12 mouse cellular contexts compared by ENCODE assay signal in the genomic region with DNA sequence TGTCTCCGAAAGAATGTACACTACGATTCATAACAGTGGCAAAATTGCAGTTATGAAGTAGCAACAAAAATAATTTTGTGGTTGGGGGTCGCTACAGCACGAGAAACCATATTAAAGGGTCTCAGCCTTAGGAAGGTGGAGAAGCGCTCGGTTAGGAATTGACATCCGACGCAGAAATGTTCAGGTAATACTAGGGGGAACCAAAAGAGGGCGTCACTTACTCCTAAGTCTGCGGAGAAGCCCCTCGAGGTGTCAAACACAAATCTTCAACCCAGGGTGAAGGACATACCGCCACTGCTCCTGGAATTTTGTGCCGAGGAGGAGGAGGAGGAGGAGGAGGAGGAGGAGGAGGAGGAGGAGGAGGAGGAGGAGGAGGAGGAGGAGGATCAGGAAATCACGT. TPM values are rescaled to one million over a fixed set of nuclear protein-coding genes. Genes with fewer than 3 reads are reported as not detected.
DNase-seq lines count a peak whose midpoint lies in the region; ATAC-seq and TF ChIP-seq lines count a peak whose summit lies in the region.
"Had no signal": no experiment of that assay in that cellular context is flagged by ENCODE, and none has a peak within 500 bp of the region (broad histone marks: within the 10 kb centered on the region; RNA-seq: fewer than 3 reads in every experiment).

No protein-coding gene starts in this region.

- ATAC-seq in hindbrain, embryonic 13.5 days (ENCODE audit: low FRiP score) = no peak
- no peak for ATAC-seq in hindbrain, embryonic 12.5 days (ENCODE audit: low FRiP score)
- no peak for ATAC-seq in midbrain, embryonic 12.5 days (ENCODE audit: low FRiP score, low read depth)
- ATAC-seq in CD4-positive, CD25-positive, alpha-beta regulatory T cell, adult 4 months = no peak

- H3K27ac ChIP-seq in hindbrain, embryonic 10.5 days = no peak overlapping the region
- H3K27ac ChIP-seq in hindbrain, embryonic 13.5 days = no peak overlapping the region
- no peak overlapping the region for H3K27ac ChIP-seq in hindbrain, embryonic 12.5 days
- H3K27ac ChIP-seq in midbrain, embryonic 12.5 days (replicated peaks) = no peak overlapping the region
- no peak overlapping the region for H3K27ac ChIP-seq in left cerebral cortex, adult 2 months

- no peaks in the 10 kb centered on the region for H3K36me3 ChIP-seq in hindbrain, embryonic 10.5 days
- no peaks in the 10 kb centered on the region for H3K36me3 ChIP-seq in hindbrain, embryonic 13.5 days
- no peaks in the 10 kb centered on the region for H3K36me3 ChIP-seq in hindbrain, embryonic 12.5 days
- no peaks in the 10 kb centered on the region for H3K36me3 ChIP-seq in midbrain, embryonic 12.5 days

- H3K4me1 ChIP-seq in hindbrain, embryonic 10.5 days (replicated peaks) = peaks cover 43% of the 10 kb centered on the region
- peaks cover 34% of the 10 kb centered on the region for H3K4me1 ChIP-seq in hindbrain, embryonic 13.5 days (replicated peaks)
- H3K4me1 ChIP-seq in hindbrain, embryonic 12.5 days = peaks cover 14% of the 10 kb centered on the region
- H3K4me1 ChIP-seq in midbrain, embryonic 12.5 days = peaks cover 29% of the 10 kb centered on the region

- no peaks in the 10 kb centered on the region for H3K9me3 ChIP-seq in hindbrain, embryonic 10.5 days
- no peaks in the 10 kb centered on the region for H3K9me3 ChIP-seq in hindbrain, embryonic 13.5 days
- H3K9me3 ChIP-seq in hindbrain, embryonic 12.5 days (replicated peaks) = no peaks in the 10 kb centered on the region
- no peaks in the 10 kb centered on the region for H3K9me3 ChIP-seq in midbrain, embryonic 12.5 days

- intact Hi-C loops in left cerebral cortex, adult 2 months (cut with DNase I) = no loop called here

- DNase-seq in hindbrain, embryonic 10.5 days (ENCODE audit: low spot score) = peak; percentile 7
- DNase-seq in embryo, embryonic 10.5 days (ENCODE audit: low spot score) = peak; percentile 58
- no peak for DNase-seq in left cerebral cortex, adult 2 months (ENCODE audit: extremely low spot score in 1 of 2, low spot score in 2 of 2)
- DNase-seq in adipocyte (ENCODE audit: low spot score) = no peak
- DNase-seq: adrenal gland, postnatal 10 days; lung, postnatal 10 days had no signal

- no peak overlapping the region for H3K9ac ChIP-seq in hindbrain, embryonic 13.5 days
- no peak overlapping the region for H3K9ac ChIP-seq in hindbrain, embryonic 12.5 days
- no peak overlapping the region for H3K9ac ChIP-seq in midbrain, embryonic 12.5 days (replicated peaks)

- no peak overlapping the region; the same call in 1 of the 2 replicates for H3K4me2 ChIP-seq in hindbrain, embryonic 13.5 days
- peak overlapping the region; percentile 99 for H3K4me2 ChIP-seq in hindbrain, embryonic 12.5 days (replicated peaks)
- H3K4me2 ChIP-seq in midbrain, embryonic 12.5 days (replicated peaks) = peak overlapping the region; percentile 99; the same call in 1 of the 2 replicates

- peak overlapping the region; percentile 72 for H3K4me3 ChIP-seq in hindbrain, embryonic 10.5 days
- no peak overlapping the region for H3K4me3 ChIP-seq in hindbrain, embryonic 13.5 days
- H3K4me3 ChIP-seq in hindbrain, embryonic 12.5 days = 0 out of 2 replicates have a peak overlapping the region, but pooled peaks have one; percentile 10
- peak overlapping the region; percentile 54 for H3K4me3 ChIP-seq in midbrain, embryonic 12.5 days
- H3K4me3 ChIP-seq in left cerebral cortex, adult 2 months = no peak overlapping the region

- WGBS in hindbrain, embryonic 10.5 days = 21% methylated on average over 14 of the region's 14 CpGs
- WGBS in hindbrain, embryonic 13.5 days = 23% methylated on average over 13 of the region's 14 CpGs
- 24% methylated on average over 12 of the region's 14 CpGs for WGBS in hindbrain, embryonic 12.5 days
- 26% methylated on average over 12 of the region's 14 CpGs for WGBS in midbrain, embryonic 12.5 days

- TF ChIP-seq CTCF in left cerebral cortex, adult 2 months (IDR thresholded peaks at IDR 0.05) = no peak

- peaks cover 92% of the 10 kb centered on the region for H3K27me3 ChIP-seq in hindbrain, embryonic 10.5 days (ENCODE audit: insufficient read depth, poor library complexity, severe bottlenecking)
- peaks cover 61% of the 10 kb centered on the region for H3K27me3 ChIP-seq in hindbrain, embryonic 13.5 days
- H3K27me3 ChIP-seq in hindbrain, embryonic 12.5 days = peaks cover 48% of the 10 kb centered on the region
- H3K27me3 ChIP-seq in midbrain, embryonic 12.5 days = peaks cover 66% of the 10 kb centered on the region

RNA-seq across cellular contexts. Expression of gene Lgr5, which starts 2.9 kb away (rescaled TPM):
- 4.0 and 4.8 TPM in 2 replicates for polyA plus RNA-seq in hindbrain, embryonic 10.5 days (2016; fragmentation: Nextera tagmentation; extraction: Ambion mirVana)
- polyA plus RNA-seq in hindbrain, embryonic 13.5 days (2015; fragmentation: Nextera tagmentation; extraction: Ambion mirVana) = 3.0 and 4.1 TPM in 2 replicates
- polyA plus RNA-seq in hindbrain, embryonic 12.5 days (2016; fragmentation: Nextera tagmentation; extraction: Ambion mirVana) = 7.9 and 8.1 TPM in 2 replicates
- 3.3 and 3.8 TPM in 2 replicates for polyA plus RNA-seq in midbrain, embryonic 12.5 days (2016; fragmentation: Nextera tagmentation; extraction: Ambion mirVana)
- 1 to 10 TPM; 3.2 to 6.2 TPM for total RNA-seq in left cerebral cortex, adult 2 months (2021)
- polyA plus RNA-seq in CD4-positive, CD25-positive, alpha-beta regulatory T cell, adult 4 months (2017; shearing (Covaris generic)) = under 1 TPM in 1 of 2 experiments, not detected in 1; 0.23 TPM

RNA-seq across cellular contexts. Expression of gene A930009A15Rik, which starts 14.9 kb away (rescaled TPM):
- 0.27 and 0.56 TPM in 2 replicates for polyA plus RNA-seq in hindbrain, embryonic 10.5 days (2016; fragmentation: Nextera tagmentation; extraction: Ambion mirVana)
- 0.39 and 1.0 TPM in 2 replicates for polyA plus RNA-seq in hindbrain, embryonic 13.5 days (2015; fragmentation: Nextera tagmentation; extraction: Ambion mirVana)
- 0.70 and 0.72 TPM in 2 replicates for polyA plus RNA-seq in hindbrain, embryonic 12.5 days (2016; fragmentation: Nextera tagmentation; extraction: Ambion mirVana)
- 0.39 and 0.66 TPM in 2 replicates for polyA plus RNA-seq in midbrain, embryonic 12.5 days (2016; fragmentation: Nextera tagmentation; extraction: Ambion mirVana)
- total RNA-seq in left cerebral cortex, adult 2 months (2021) = under 1 TPM in 1 of 2 experiments, not detected in 1; 0.70 TPM
- not detected for polyA plus RNA-seq in CD4-positive, CD25-positive, alpha-beta regulatory T cell, adult 4 months (2017; shearing (Covaris generic))
- total RNA-seq: adrenal gland, postnatal 10 days; ES-E14; hematopoietic stem cell, adult 5-6 weeks had no signal

Comparison
In these comparisons a context has a peak if more than half of its experiments do, and no peak if none do; other contexts are left out.
1. H3K4me3 ChIP-seq: peak in hindbrain, embryonic 10.5 days (single experiment), hindbrain, embryonic 12.5 days (single experiment) and midbrain, embryonic 12.5 days (single experiment); none in hindbrain, embryonic 13.5 days (single experiment) and left cerebral cortex, adult 2 months (single experiment).
2. DNase-seq: peak in hindbrain, embryonic 10.5 days (single experiment) and embryo, embryonic 10.5 days (single experiment); none in left cerebral cortex, adult 2 months (0 of 2) and adipocyte (single experiment).